Mouse (Mus musculus): ENCODE results near the gene Tmem38b. TPM values are rescaled to one million over a fixed set of nuclear protein-coding genes. Genes with fewer than 3 reads are reported as not detected.

The Tmem38b gene
- polyA plus RNA-seq, 1 experiment from 2014 or later = 4.7 TPM

DNA sequence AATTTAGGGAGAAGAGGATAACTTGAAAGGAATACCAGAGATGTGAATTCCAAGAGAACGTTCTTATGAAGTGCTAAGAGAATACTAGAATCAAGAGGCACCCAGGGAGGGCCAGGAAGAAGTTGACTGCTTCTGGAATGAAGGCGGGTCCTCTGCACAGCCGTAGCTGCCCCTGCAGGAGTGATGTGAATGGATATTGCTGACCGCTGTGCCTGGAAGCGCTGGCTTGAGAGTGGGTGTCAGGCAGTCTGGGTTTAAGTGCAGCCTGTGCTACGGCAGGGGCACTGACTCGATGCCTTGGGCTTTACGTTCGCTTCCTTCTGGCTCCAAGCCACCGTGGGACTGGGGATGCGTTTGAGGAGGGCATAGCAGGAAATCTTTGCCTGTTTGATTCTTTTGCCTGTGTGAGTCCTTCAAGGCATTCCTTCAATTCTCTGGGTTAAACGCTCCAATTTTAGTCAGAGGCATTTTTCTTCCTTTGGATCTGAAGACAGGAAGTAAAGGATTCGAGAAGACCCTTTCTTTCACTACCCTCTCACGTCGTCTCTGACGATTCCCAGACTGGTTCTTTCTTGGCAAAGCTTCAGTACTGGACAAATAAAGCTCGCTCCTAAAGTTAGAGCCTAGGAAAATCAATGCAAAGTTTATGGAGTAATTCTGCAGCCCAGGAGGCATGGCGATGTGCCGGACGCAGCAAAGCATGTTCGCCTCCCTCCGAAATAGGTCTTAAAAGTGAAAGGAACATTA lies 60.7 kb downstream of the Tmem38b start:
- Histone ChIP-seq H3K4me3 (ENCODE audit: low read depth, low read length) (no peak overlapping the region), H3K36me3 (ENCODE audit: control insufficient read depth, insufficient read depth, low read length) (no peaks in the 10 kb centered on the region), H3K4me2 (ENCODE audit: low read depth) (no peak overlapping the region), H3K9ac (ENCODE audit: low read length) (peak overlapping the region; percentile 27; the same call in 1 of the 2 replicates), H3K4me1 (ENCODE audit: control insufficient read depth, insufficient read depth, low read length) (0 out of 2 replicates have a peak, but pooled peaks cover 3% of the 10 kb centered on the region), H3K9me3 (ENCODE audit: control insufficient read depth, low read length) (no peaks in the 10 kb centered on the region), H3K27me3 (ENCODE audit: control insufficient read depth, insufficient read depth, low read length) (no peaks in the 10 kb centered on the region), H3K27ac (ENCODE audit: low read depth, low read length) (no peak overlapping the region)
- DNase-seq (ENCODE audit: low spot score) = no peak
- WGBS = 52% methylated on average over 22 of the region's 22 CpGs
- ATAC-seq (ENCODE audit: insufficient read depth, low FRiP score, low TSS enrichment) = no peak

- Histone ChIP-seq H3K4me3 (ENCODE audit: low read depth, low read length) (no peak overlapping the region), H3K9me3 (ENCODE audit: control insufficient read depth, low read length) (no peaks in the 10 kb centered on the region), H3K9ac (ENCODE audit: low read length) (no peak overlapping the region), H3K4me2 (ENCODE audit: low read depth) (no peak overlapping the region), H3K4me1 (ENCODE audit: control insufficient read depth, insufficient read depth, low read length) (0 out of 2 replicates have a peak, but pooled peaks cover under 1% of the 10 kb centered on the region), H3K36me3 (ENCODE audit: control insufficient read depth, insufficient read depth, low read length) (no peaks in the 10 kb centered on the region), H3K27ac (ENCODE audit: low read depth, low read length) (no peak overlapping the region), H3K27me3 (ENCODE audit: control insufficient read depth, insufficient read depth, low read length) (no peaks in the 10 kb centered on the region)
- ATAC-seq (ENCODE audit: insufficient read depth, low FRiP score, low TSS enrichment) (no peak), DNase-seq (ENCODE audit: low spot score) (no peak)
- 79% methylated on average over 1 of the region's 1 CpGs for WGBS
Observed at GRCm38 (mm10) chr4:53895335-53895734, 69.5 kb downstream of the Tmem38b start.

GRCm38 (mm10) chr4:53896150-53896833 lies 70.4 kb downstream of the Tmem38b start:
- no peak overlapping the region for H3K27ac ChIP-seq (ENCODE audit: low read depth, low read length)
- H3K4me3 ChIP-seq (ENCODE audit: low read depth, low read length) = no peak overlapping the region
- peaks cover 5% of the 10 kb centered on the region; the same call in 1 of the 2 replicates for H3K4me1 ChIP-seq (ENCODE audit: control insufficient read depth, insufficient read depth, low read length)
- no peaks in the 10 kb centered on the region for H3K27me3 ChIP-seq (ENCODE audit: control insufficient read depth, insufficient read depth, low read length)
- ATAC-seq (ENCODE audit: insufficient read depth, low FRiP score, low TSS enrichment) = no peak
- H3K4me2 ChIP-seq (ENCODE audit: low read depth) = no peak overlapping the region
- WGBS = 78% methylated on average over 7 of the region's 7 CpGs
- H3K36me3 ChIP-seq (ENCODE audit: control insufficient read depth, insufficient read depth, low read length) = no peaks in the 10 kb centered on the region
- H3K9ac ChIP-seq (ENCODE audit: low read length) = no peak overlapping the region
- no peak for DNase-seq (ENCODE audit: low spot score)
- no peaks in the 10 kb centered on the region for H3K9me3 ChIP-seq (ENCODE audit: control insufficient read depth, low read length)

DNA sequence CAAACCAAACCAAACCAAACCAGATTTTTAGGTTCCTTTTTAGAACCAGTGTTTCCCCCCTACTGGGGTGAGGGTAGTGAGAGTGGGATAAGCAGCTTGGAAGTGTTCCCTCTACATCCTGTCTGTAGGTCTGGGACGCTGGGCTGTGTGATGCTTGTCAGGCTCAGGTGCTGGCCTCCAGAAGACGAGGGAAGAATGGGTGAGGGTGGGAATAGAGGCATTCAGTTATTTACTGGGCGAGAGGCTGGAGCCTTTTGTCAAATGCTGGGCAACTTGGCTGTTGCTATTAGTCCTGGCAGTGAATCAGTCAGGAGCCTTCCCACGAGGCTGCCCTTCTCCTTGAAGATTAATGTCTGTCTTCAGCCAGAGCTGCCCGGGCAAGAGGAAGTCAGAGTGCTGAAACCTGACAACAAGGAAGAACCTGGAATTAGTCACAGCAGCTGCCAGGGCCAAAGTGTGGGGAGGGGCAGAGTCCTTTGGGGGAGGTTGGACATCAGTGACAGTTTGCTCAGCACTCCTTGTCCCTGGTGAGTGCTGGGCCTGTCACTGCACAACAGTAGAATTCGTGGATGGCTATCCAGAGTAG lies 74.6 kb downstream of the Tmem38b start:
- WGBS = 32% methylated on average over 6 of the region's 6 CpGs
- DNase-seq (ENCODE audit: low spot score) (no peak), ATAC-seq (ENCODE audit: insufficient read depth, low FRiP score, low TSS enrichment) (no peak)
- no peak overlapping the region for H3K4me3 ChIP-seq (ENCODE audit: low read depth, low read length)
- peaks cover 5% of the 10 kb centered on the region; the same call in 1 of the 2 replicates for H3K4me1 ChIP-seq (ENCODE audit: control insufficient read depth, insufficient read depth, low read length)
- no peak overlapping the region for H3K9ac ChIP-seq (ENCODE audit: low read length)
- H3K9me3 ChIP-seq (ENCODE audit: control insufficient read depth, low read length) = no peaks in the 10 kb centered on the region
- no peak overlapping the region for H3K4me2 ChIP-seq (ENCODE audit: low read depth)
- no peaks in the 10 kb centered on the region for H3K27me3 ChIP-seq (ENCODE audit: control insufficient read depth, insufficient read depth, low read length)
- H3K27ac ChIP-seq (ENCODE audit: low read depth, low read length) = no peak overlapping the region
- H3K36me3 ChIP-seq (ENCODE audit: control insufficient read depth, insufficient read depth, low read length) = no peaks in the 10 kb centered on the region

DNA sequence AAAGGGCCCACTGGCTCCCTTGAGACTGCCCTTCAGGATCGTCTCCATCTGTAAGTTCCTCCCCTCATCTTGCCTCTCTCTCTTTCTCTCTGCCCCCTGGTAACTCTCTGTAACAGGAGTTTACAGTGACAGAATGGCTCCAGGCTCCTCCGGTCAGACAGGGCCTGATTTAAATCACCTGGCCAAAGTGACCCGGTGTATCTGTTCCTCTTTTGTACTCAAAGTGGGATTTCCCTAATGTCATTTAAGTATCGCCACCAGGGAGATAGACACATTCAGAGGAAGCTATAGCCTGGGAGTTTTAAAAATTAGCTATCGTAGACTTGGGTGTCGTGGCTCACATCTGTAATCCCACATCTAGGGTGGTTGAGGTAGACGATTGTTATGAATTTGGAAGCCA lies 78.5 kb downstream of the Tmem38b start:
- Histone ChIP-seq H3K9ac (ENCODE audit: low read length) (no peak overlapping the region), H3K9me3 (ENCODE audit: control insufficient read depth, low read length) (no peaks in the 10 kb centered on the region), H3K4me1 (ENCODE audit: control insufficient read depth, insufficient read depth, low read length) (peaks cover 5% of the 10 kb centered on the region; the same call in 1 of the 2 replicates), H3K27me3 (ENCODE audit: control insufficient read depth, insufficient read depth, low read length) (no peaks in the 10 kb centered on the region), H3K4me3 (ENCODE audit: low read depth, low read length) (no peak overlapping the region), H3K4me2 (ENCODE audit: low read depth) (no peak overlapping the region), H3K27ac (ENCODE audit: low read depth, low read length) (no peak overlapping the region), H3K36me3 (ENCODE audit: control insufficient read depth, insufficient read depth, low read length) (no peaks in the 10 kb centered on the region)
- DNase-seq (ENCODE audit: low spot score) (no peak), ATAC-seq (ENCODE audit: insufficient read depth, low FRiP score, low TSS enrichment) (no peak)
- 87% methylated on average over 7 of the region's 7 CpGs for WGBS

GRCm38 (mm10) chr4:53905537-53905936 lies 79.7 kb downstream of the Tmem38b start:
- Histone ChIP-seq H3K27me3 (ENCODE audit: control insufficient read depth, insufficient read depth, low read length) (no peaks in the 10 kb centered on the region), H3K4me2 (ENCODE audit: low read depth) (no peak overlapping the region), H3K4me1 (ENCODE audit: control insufficient read depth, insufficient read depth, low read length) (peaks cover 2% of the 10 kb centered on the region; the same call in 1 of the 2 replicates), H3K27ac (ENCODE audit: low read depth, low read length) (no peak overlapping the region), H3K9me3 (ENCODE audit: control insufficient read depth, low read length) (no peaks in the 10 kb centered on the region), H3K9ac (ENCODE audit: low read length) (no peak overlapping the region), H3K36me3 (ENCODE audit: control insufficient read depth, insufficient read depth, low read length) (no peaks in the 10 kb centered on the region), H3K4me3 (ENCODE audit: low read depth, low read length) (no peak overlapping the region)
- ATAC-seq (ENCODE audit: insufficient read depth, low FRiP score, low TSS enrichment) = no peak
- WGBS = 42% methylated on average over 6 of the region's 6 CpGs
- DNase-seq (ENCODE audit: low spot score) = peak; percentile 30

GRCm38 (mm10) chr4:53907071-53907470 lies 81.2 kb downstream of the Tmem38b start:
- Histone ChIP-seq H3K27ac (ENCODE audit: low read depth, low read length) (no peak overlapping the region), H3K9ac (ENCODE audit: low read length) (no peak overlapping the region), H3K27me3 (ENCODE audit: control insufficient read depth, insufficient read depth, low read length) (no peaks in the 10 kb centered on the region), H3K4me3 (ENCODE audit: low read depth, low read length) (no peak overlapping the region), H3K36me3 (ENCODE audit: control insufficient read depth, insufficient read depth, low read length) (no peaks in the 10 kb centered on the region), H3K4me2 (ENCODE audit: low read depth) (no peak overlapping the region), H3K9me3 (ENCODE audit: control insufficient read depth, low read length) (no peaks in the 10 kb centered on the region), H3K4me1 (ENCODE audit: control insufficient read depth, insufficient read depth, low read length) (no peaks in the 10 kb centered on the region)
- ATAC-seq (ENCODE audit: insufficient read depth, low FRiP score, low TSS enrichment) (no peak), DNase-seq (ENCODE audit: low spot score) (no peak)
- WGBS = 92% methylated on average over 3 of the region's 3 CpGs

Data from neural tube, embryonic 11.5 days (tissue).